Mouse (Mus musculus): ENCODE data around the gene Rasl11a. TPM values are rescaled to one million over a fixed set of nuclear protein-coding genes. Genes with fewer than 3 reads are reported as not detected.

Rasl11a gene
- polyA plus RNA-seq, 1 experiment from 2014 or later = 87.4 TPM

Other genes with a start within 250 kb of the Rasl11a start
- gene Usp12, start 50.1 kb upstream of the Rasl11a start, polyA plus RNA-seq (2015; fragmentation: Nextera tagmentation; extraction: Ambion mirVana) = 21.2 and 21.7 TPM in 2 replicates
- 549 and 599 TPM in 2 replicates for gene Rpl21, start 12.2 kb upstream of the Rasl11a start, polyA plus RNA-seq (2015; fragmentation: Nextera tagmentation; extraction: Ambion mirVana)
- 120 and 125 TPM in 2 replicates for gene Gtf3a, start 103.6 kb downstream of the Rasl11a start, polyA plus RNA-seq (2015; fragmentation: Nextera tagmentation; extraction: Ambion mirVana)
- gene Mtif3, start 118.7 kb downstream of the Rasl11a start, polyA plus RNA-seq (2015; fragmentation: Nextera tagmentation; extraction: Ambion mirVana) = 24.8 and 25.0 TPM in 2 replicates
- gene Lnx2, start 231.5 kb downstream of the Rasl11a start, polyA plus RNA-seq (2015; fragmentation: Nextera tagmentation; extraction: Ambion mirVana) = 14.6 and 15.4 TPM in 2 replicates
- 139 and 154 TPM in 2 replicates for gene Polr1d, start 232.0 kb downstream of the Rasl11a start, polyA plus RNA-seq (2015; fragmentation: Nextera tagmentation; extraction: Ambion mirVana)

Measured in kidney, embryonic 15.5 days (tissue).